Mouse (Mus musculus) adrenal gland, adult 18-20 months (tissue): ENCODE results near the gene Ankrd33b. TPM values are rescaled to one million over a fixed set of nuclear protein-coding genes. Genes with fewer than 3 reads are reported as not detected.

Source experiments
- DNase-seq, 2 experiments: peaks; one replicate each; pipeline ENCODE4 v3.0.0; 2021 to 2022; ENCODE audit warnings: low spot score in 2 of 2
- long read RNA-seq, 2 experiments: library from polyadenylated mRNA; stranded (forward); transcript quantifications; one replicate each; pipeline ENCODE4 v2.0.0; 2021
- total RNA-seq, 2 experiments: library from RNA; stranded (reverse); gene quantifications; 1 replicate in 1 of 2; 2 replicates in 1 of 2; pipeline ENCODE4 v1.2.3; 2021

Ankrd33b gene
- total RNA-seq = 1 to 10 TPM; 1.3 to 4.4 TPM
- long read RNA-seq, experiment 1 = 0 reads
- long read RNA-seq, experiment 2, full-length matches to known transcripts = 1 of 2 reads
- long read RNA-seq, experiment 2, partial matches to known transcripts = 0 of 2 reads
- long read RNA-seq, experiment 2, other reads (novel, unspliced or antisense) = 1 of 2 reads

DNA sequence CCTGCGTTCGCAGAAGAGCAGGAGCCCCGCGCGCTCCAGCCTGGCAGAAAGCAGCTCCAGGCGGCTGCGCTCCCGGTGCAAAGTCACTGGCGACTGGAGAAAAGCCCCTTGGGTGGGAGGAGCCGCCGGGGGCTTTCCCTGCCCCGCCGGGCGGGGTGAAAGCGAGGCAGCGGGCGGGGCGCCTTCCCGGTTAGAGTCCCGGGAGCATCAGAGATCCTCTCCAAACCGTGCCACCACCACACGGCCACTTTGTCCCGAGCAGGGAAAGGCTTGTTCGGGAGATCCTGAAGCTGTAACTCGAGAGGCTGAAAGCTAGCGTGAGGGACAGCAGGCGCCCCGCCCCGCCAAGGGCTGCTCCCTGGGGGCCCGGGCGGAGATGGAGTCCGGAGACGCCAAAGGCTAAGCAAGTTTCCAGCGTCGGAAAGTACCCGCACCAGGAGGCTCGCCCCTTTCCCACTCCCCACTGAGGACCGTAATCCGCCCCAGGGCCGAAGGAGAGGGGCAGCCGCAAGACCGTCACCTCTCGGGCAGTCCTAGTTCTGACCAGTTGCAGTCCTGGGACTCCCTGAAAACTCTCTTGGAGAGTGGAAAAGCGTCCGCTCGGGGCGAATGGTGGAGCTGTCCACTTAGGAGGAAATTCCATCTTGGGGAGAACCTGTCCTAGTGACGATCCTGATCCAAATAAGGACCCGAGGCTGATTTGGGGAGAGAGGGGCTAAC, at the start of gene Ankrd33b:
Gene Ankrd33b, minus strand, starts transcription at position 246 of the 720 bp plus-strand sequence.
- peak in 1 of 2 experiments; percentile 57 for DNase-seq

DNA sequence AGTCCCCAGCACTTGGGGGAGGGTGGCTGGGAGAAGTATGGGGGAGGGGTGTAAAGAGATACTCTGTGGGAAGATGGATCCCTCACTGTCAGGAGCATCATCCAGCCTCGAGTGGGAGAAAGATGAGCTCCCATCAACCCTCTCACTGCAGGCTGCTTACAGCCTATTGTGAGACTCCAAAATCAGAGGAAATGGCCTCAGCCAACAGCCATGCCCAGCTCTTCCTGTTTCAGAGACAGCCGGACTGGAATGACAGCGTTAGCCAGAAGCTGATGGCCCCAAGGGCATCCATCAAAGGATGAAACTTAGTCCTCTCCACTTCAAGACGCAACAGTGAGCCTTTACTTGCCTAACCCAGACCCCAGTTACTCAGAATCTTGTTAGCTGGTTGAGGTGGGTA, 47.7 kb upstream of the Ankrd33b start:
- no peak for DNase-seq

DNA sequence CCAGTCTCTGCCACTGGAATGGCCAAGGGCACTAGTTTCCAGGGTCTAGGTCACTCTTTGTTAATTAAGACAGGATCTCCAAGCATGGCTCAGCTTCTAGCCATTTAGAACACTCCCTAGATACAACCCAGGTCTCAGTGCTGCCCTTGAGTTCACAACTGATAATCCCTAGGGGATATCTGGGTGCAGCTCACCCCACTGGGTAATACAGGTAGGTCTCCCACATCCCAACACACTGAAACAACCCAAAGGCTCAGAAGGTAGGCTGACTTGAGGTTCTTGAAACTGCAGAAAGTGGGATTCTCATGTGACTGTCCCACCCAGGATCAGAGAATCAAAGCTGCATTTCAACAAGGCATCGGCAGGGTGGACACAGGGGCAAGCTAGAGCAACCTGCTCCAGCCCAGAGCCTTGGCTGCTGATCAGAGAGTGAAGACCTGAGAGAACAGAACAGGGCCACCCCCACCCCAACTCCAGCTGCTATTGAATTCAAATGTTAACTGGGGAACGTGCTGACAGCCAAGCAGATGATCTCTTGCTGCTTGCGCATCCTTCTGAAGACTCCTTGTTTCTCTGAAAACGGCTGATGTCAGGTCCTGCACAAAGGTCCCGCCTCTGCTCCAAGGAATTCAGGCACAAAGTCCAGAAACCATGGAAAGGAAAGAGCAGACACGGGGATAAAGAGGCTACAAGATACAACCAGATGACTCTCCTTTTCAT, 46.8 kb upstream of the Ankrd33b start:
- no peak for DNase-seq

DNA sequence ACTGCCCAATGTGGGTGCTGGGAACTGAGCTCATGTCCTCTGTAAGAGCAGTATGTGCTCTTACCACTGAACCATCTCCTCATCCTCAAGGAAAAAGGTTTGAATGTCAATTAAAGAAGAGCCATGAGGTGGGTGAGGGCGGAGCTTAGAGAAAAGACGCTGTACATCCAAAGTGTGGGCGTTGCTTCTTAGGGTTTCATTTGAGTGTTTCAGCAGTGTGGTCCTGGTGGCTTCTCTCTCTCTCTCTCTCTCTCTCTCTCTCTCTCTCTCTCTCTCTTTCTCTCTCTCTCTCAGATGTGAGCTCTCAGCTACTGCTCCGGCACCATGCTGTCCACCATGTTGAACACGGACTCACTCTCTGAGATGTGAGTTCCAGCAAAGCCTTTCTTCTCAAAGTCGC, 46.1 kb upstream of the Ankrd33b start:
- DNase-seq = no peak

DNA sequence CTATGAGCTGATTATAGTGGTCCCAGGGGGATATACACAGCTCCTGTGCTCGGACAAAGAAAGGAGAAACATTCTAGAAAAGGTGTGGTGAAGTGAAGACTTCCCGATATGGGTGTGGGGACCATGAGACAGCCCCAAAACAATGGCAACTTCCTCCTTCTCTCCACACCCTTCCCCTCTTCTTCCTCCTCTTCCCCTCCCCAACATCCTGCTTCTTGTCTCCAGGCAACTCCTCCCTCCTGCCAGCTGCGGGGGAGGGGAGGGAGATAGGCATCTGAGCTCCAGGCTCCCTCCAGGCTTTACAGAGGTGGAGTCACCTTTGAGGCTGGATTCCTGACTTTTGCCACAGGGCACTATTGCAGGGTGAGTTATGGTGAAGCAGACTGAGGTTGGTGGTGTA, 45.4 kb upstream of the Ankrd33b start:
- DNase-seq = no peak

DNA sequence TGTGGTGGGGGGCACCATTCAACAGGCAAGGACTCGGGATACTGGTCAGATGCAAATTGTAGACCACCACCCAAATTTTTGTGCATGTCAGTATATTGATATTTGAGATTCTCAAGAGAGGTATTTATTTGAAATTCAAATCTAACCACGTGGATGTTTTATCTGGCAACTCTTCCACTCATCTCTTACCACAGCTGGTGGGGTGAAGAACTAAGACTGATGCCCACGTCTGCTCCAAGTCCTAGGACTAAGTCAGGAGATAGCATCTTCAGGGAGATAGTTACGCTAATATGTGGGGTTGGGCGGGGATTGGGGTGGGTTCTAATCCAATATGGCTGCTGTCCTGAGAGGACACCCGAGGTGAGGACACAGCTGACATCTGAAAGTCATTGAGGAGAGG, 44.9 kb upstream of the Ankrd33b start:
- DNase-seq = no peak

DNA sequence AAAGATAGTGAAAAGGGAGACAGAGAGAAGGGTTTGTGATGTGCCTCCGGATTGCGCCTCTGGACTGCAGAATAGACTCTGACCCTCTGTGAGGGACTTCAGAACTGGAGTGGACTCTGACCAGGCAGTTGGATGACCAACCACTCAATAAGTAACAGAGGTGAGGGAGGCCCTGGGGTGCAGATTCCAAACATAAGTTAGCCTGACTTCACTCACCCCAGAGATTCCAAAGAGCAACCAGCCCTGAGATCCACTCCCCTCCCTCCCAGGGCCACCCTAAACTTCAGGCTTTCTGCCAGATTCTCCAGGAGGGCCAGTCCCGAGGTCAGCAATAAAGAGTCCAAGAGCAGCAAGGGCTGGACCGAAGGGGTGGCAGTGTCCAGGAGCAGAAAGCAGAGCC, 40.0 kb upstream of the Ankrd33b start:
- DNase-seq = no peak

DNA sequence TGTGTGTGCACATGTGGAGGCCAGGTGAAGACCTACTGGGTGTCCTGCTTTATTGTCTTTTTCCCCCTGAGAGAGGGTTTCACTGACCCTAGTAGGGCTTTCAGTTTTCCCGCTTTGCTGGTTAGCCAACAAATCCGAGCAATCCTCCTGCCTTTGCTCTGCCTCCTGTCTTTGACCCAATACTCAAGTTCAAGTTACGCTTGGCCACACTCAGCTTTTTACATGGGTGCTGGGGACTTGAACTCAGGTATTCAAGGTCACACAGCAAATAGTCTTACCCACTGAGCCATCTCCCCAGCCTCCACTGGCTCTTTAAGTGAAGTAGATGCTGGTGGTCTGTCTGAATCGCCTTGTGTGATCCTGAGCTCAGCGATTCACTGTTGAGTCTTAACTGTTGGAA, 39.4 kb upstream of the Ankrd33b start:
- no peak for DNase-seq

DNA sequence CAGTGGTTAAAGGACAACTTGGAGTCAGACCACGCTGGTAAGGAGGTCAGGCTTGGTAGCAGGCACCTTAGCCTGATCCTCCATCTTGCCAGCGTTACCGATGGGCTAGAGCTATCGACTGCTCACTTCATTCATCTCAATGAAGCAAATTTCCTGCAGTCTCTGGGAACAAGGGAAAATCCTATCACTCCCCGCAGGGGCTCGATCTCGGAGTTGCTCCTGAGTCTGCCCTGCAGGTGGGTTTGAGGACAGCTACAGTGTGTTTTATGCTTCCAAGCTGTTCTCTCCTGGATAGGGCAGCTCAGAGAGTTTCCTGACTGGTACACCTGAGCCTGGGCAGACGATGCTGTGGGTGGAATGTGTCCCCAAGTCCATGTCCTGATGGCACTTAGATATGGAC, 36.8 kb upstream of the Ankrd33b start:
- DNase-seq = no peak

DNA sequence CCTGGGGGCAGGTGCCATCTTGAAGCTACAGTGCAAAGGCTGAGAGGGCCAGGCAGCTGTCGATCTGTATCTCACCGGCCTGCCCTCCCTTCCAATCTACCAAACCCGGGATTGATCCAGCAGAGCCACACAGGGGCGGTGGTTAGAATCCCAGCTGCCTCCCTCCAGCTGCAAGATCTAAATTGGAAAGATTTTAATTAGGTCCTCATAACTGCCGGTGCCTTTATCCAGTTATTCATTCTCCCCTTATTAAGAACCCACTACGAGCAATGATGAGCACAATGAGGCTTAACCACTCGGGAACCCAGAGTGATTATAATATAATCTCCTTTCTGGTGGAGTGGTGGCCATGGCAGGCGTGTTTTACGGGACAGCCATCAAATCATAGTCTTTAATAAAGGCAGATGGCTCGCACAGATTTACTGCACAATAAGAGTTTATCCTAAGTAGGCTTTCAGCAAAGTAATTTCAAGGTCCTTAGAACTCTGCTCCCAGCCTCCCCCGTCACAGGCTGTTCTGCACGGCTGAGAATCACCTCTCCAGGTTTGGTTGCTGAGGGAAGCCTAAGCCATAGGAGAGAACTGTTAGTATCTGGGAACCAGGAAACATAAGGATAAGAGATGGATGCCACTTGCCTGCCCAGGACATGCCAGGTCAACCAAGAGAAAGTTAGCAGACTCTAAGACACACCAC, 34.8 kb upstream of the Ankrd33b start:
- no peak for DNase-seq

DNA sequence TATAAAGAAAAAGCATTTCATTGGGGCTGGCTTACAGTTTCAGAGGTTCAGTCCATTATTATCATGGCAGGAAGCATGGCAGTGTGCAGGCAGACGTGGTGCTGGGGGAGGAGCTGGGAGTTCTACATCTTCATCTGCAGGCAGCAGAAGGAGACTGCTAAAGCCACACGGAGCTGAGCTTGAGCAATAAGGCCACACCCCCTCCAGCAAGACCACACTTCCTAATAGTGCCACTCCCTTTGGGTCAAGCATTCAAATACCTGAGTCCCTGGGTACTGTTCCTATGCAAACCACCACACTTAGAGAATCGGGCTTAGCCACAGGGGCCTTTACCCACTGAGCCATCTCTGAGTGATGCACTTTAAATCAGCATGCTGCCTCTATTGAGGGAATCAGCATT, 33.4 kb upstream of the Ankrd33b start:
- DNase-seq = no peak

DNA sequence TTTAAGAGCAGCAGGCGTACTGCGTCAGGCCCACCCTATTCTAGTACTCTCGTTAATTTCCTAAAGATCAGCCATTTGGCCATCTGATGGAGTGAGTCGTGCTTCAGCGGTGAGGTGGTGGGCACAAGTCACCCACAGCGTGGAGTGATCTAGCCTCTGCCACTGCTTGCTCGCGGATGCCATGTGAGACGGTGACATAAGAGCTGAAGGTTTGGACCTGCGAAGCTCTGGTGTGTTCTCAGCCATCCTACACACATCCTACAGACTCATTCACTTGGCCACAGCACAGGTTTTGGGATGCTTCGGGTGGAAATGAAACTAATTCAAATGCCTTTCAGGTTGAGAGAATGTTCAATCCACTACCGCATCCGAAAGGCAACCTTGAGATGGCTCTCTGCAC, 31.2 kb upstream of the Ankrd33b start:
- no peak for DNase-seq

DNA sequence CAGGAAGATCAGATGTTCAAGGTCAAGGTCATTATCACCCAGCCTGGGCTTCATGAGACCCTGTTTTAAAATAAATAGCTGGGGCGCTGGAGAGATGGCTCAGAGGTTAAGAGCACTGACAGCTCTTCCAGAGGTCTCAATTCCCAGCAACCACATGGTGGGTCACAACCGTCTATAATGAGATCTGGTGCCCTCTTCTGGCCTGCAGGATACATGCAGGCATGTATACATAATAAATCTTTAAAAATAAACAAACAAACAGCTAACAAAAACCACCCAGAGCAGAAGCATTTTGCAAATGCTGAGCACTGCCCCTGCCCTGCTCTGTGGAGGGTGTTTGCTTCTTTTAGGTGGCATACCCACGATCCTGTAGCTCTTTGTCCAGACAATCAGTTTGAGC, 29.9 kb upstream of the Ankrd33b start:
- no peak for DNase-seq

DNA sequence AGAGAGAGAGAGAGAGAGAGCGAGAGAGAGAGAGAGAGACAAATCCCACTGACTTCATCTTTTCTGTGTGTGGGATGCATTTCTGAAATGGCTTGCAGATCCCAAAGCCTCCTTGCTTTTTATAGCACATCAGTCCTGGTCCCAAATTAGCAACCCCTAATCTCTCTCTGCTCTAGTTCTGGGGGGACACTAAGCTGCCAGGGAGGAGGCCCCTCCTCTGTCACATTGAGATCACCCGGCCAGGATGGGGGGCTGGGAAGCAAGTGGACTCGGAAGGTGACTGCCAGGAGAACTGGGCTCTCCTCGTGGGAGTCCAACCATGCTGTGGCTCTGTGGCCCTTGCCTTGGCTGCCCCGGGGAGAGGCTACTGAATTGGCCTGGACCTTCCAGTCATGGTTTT, 29.2 kb upstream of the Ankrd33b start:
- no peak for DNase-seq

DNA sequence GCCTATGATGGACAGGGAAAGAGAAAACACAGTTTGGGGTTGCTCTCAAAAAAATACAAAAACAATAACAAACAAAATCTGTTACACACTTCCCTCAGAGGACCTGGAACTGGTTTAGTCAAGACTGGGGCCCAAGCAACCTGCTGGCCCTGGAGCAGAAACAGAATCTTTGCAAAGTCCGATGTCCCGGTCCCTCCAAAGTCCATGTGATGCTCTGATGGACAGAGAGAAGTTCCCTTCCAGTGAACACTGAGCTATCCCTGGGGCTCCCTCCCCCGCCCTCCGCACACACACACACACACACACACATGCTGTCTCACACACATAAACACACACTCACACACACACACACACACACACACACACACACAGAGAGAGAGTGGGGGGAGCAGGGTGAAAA, 28.5 kb upstream of the Ankrd33b start:
- no peak for DNase-seq

DNA sequence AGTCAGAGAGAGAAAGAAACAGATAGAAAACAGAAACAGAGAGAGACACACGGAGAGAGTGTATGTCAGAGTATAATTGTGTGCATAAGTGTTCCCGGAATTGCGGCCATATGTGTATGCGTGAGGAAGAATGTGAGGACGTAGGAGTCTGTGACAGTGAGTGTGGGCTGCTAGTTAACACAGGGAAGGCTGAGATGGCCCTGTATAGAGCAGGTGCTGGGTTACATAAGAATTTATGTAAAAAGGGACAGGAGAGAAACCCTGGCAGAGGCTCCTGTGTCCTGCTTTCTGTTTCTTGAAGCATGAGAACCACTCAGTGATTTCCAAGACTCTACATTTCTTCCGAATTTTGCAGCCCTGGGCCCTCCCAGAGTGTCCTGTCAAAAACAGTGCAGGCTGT, 25.9 kb upstream of the Ankrd33b start:
- DNase-seq = no peak

DNA sequence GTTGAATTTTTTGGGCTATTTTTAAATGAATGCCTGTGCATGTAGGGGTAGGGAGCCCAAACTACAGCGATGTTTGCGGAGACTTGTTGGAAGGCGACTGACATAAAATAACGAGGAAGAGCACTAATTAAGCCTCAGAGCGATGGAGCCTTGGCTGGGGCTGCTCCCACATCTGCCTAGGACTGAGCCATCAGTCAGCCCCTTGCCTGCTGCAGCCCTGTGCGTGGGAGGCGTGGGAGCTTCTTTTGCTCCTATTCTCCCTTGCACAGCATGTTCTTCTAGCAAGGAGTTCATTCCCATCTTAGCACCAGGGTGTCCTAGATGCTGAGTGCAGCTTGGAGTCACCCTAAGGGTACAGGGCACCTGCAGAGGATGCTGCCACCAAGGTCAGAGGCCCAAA, 25.2 kb upstream of the Ankrd33b start:
- no peak for DNase-seq

DNA sequence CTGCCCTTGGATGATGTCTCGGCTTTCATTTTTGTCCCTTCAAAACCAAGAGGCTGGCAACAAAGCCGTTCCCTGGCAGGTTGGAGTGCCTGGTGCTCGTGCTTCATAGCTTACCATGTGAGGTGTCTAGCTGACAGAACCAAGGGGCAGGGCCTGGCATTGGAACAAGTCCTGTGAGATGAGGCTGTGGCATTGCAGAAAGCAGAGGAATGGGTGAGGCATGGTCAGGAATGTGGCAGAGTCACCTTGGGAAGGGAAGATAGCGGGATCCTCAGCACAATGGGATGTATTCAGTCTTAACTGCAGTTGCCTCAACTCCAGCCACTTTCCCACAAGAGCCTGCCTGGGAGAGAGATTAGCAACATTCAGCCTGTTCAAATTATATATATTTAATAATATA, 24.6 kb upstream of the Ankrd33b start:
- no peak for DNase-seq

DNA sequence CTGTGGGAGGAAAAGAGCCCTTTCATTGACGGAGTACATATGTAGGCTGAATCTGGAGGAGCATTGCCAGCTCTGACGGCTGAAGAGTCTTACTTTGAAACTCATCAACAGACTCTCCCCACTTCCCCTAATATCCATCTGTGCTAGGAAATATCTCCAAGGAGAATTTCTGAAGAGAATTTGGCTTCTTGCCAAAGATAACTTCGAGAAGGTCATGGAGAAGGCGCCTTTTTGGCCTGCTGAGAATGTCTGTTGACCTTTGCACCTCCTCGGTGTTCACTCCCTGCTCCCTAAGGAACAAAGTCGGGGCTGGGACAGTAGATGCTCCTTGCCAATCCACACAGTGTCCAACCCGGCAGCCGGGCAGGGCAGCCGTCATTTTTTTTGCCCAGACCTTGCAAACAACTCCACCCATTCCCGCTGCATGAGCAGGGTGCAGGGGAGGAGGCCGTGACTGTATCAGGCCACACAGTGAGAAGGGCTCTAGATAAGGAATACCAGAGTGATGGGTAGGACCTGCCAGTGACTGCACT, 14.5 kb upstream of the Ankrd33b start:
- DNase-seq = no peak

DNA sequence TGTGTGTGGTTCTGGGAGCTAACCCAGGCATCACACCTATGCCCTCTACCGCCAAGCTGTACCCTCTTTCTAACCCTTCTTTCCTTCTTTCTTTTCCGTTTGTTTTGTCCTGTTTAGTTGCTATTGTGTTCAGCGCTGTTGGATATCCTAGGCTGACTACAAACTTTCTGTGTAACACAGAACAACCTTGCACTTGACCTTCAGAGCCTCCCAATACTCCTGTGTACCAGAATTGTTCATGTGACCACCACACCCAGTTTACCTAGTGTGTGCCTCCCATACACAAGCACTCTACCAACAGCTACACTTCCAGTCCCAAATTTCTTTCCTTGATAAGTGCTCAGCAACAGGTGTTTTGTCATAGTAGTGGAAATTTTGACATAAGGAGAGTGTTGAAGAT, 11.9 kb upstream of the Ankrd33b start:
- no peak for DNase-seq

DNA sequence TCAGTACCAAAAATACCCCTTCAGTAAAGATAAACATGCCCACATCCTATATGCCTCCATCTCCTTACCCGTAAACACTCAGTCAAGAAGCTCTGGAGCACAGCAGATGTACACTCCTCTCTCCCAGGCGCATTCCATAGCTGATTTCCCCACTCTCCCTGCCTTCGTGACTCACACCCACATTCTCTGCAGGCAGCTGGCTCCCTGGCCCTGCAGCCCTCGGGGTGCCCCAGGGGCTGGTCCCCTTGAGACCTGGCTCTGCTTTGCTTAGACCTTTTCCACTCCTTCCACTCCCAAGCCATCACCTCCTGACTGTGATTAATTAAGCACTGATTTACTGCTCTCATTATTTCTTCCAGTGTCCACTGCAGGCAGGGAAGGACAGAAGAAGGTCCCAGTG, 7.7 kb upstream of the Ankrd33b start:
- no peak for DNase-seq

DNA sequence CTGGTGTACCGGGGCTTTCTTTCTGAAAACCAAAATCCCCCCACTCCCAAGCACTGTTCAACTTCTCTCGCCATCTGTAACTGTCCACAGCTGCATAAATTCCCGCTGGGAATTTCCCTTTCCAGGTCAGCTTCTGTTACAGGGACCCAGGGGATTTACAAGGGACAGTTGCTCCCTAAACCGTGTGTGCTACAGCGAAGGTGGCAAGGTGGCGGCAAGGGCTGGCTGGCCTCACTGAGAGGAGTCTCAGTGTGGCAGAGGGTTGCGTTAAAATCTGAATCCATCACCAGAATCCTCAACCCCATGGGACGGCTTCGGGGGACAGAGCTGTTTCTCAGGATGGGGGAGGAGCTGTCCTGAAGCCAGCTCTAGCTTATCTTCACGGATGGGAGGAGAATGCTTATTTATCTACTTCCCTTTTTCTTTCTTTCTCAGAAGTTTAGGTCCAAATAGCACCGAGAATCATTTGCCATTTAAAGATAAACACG, 1.6 kb upstream of the Ankrd33b start:
- no peak for DNase-seq
